Mouse (Mus musculus): ENCODE results near the gene Klf13. TPM values are rescaled to one million over a fixed set of nuclear protein-coding genes. Genes with fewer than 3 reads are reported as not detected.

Gene Klf13
- polyA plus RNA-seq, 1 experiment from 2014 or later = 33.4 TPM

- no peak overlapping the region for H3K4me3 ChIP-seq
- no peak for DNase-seq (ENCODE audit: low spot score)
- peaks cover 46% of the 10 kb centered on the region for H3K4me1 ChIP-seq (replicated peaks)
- peak overlapping the region; percentile 35; the same call in 1 of the 2 replicates for H3K27ac ChIP-seq
- no peaks in the 10 kb centered on the region for H3K27me3 ChIP-seq (ENCODE audit: insufficient read depth, poor library complexity, severe bottlenecking)
- H3K9me3 ChIP-seq = no peaks in the 10 kb centered on the region
- WGBS = 86% methylated on average over 5 of the region's 5 CpGs
- H3K36me3 ChIP-seq = no peaks in the 10 kb centered on the region
Observed at GRCm38 (mm10) chr7:63905642-63906041, 33.1 kb downstream of the Klf13 start.

- Histone ChIP-seq H3K27me3 (ENCODE audit: insufficient read depth, poor library complexity, severe bottlenecking) (no peaks in the 10 kb centered on the region), H3K9me3 (no peaks in the 10 kb centered on the region), H3K36me3 (no peaks in the 10 kb centered on the region), H3K4me1 (replicated peaks) (peaks cover 42% of the 10 kb centered on the region), H3K27ac (peak overlapping the region; percentile 35; the same call in 1 of the 2 replicates), H3K4me3 (no peak overlapping the region)
- no peak for DNase-seq (ENCODE audit: low spot score)
- 92% methylated on average over 2 of the region's 2 CpGs for WGBS
Observed at GRCm38 (mm10) chr7:63905190-63905589, 33.5 kb downstream of the Klf13 start.

- no peak overlapping the region for H3K27ac ChIP-seq
- no peak for DNase-seq (ENCODE audit: low spot score)
- 76% methylated on average over 9 of the region's 9 CpGs for WGBS
- H3K4me3 ChIP-seq = no peak overlapping the region
- H3K36me3 ChIP-seq = no peaks in the 10 kb centered on the region
- peaks cover 33% of the 10 kb centered on the region for H3K4me1 ChIP-seq (replicated peaks)
- no peaks in the 10 kb centered on the region for H3K27me3 ChIP-seq (ENCODE audit: insufficient read depth, poor library complexity, severe bottlenecking)
- no peaks in the 10 kb centered on the region for H3K9me3 ChIP-seq
Observed at GRCm38 (mm10) chr7:63903635-63904380, 34.9 kb downstream of the Klf13 start.

GRCm38 (mm10) chr7:63902604-63903210 lies 36.0 kb downstream of the Klf13 start:
- WGBS = 62% methylated on average over 3 of the region's 3 CpGs
- Histone ChIP-seq H3K4me1 (replicated peaks) (peaks cover 29% of the 10 kb centered on the region), H3K27ac (no peak overlapping the region), H3K9me3 (no peaks in the 10 kb centered on the region), H3K27me3 (ENCODE audit: insufficient read depth, poor library complexity, severe bottlenecking) (no peaks in the 10 kb centered on the region), H3K36me3 (no peaks in the 10 kb centered on the region), H3K4me3 (no peak overlapping the region)
- no peak for DNase-seq (ENCODE audit: low spot score)

- Histone ChIP-seq H3K4me3 (no peak overlapping the region), H3K9me3 (no peaks in the 10 kb centered on the region), H3K27me3 (ENCODE audit: insufficient read depth, poor library complexity, severe bottlenecking) (no peaks in the 10 kb centered on the region), H3K4me1 (replicated peaks) (peaks cover 35% of the 10 kb centered on the region), H3K36me3 (no peaks in the 10 kb centered on the region), H3K27ac (no peak overlapping the region)
- WGBS = 73% methylated on average over 3 of the region's 3 CpGs
- DNase-seq (ENCODE audit: low spot score) = no peak
Observed at GRCm38 (mm10) chr7:63901942-63902341, 36.8 kb downstream of the Klf13 start.

- Histone ChIP-seq H3K27ac (no peak overlapping the region), H3K27me3 (ENCODE audit: insufficient read depth, poor library complexity, severe bottlenecking) (no peaks in the 10 kb centered on the region), H3K9me3 (no peaks in the 10 kb centered on the region), H3K36me3 (no peaks in the 10 kb centered on the region), H3K4me3 (no peak overlapping the region), H3K4me1 (replicated peaks) (peaks cover 40% of the 10 kb centered on the region)
- DNase-seq (ENCODE audit: low spot score) = no peak
- 68% methylated on average over 11 of the region's 11 CpGs for WGBS
Observed at GRCm38 (mm10) chr7:63901346-63901745, 37.4 kb downstream of the Klf13 start.

- 92% methylated on average over 2 of the region's 2 CpGs for WGBS
- no peaks in the 10 kb centered on the region for H3K36me3 ChIP-seq
- no peak for DNase-seq (ENCODE audit: low spot score)
- no peaks in the 10 kb centered on the region for H3K9me3 ChIP-seq
- H3K4me1 ChIP-seq (replicated peaks) = peaks cover 44% of the 10 kb centered on the region
- no peak overlapping the region for H3K4me3 ChIP-seq
- no peak overlapping the region for H3K27ac ChIP-seq
- H3K27me3 ChIP-seq (ENCODE audit: insufficient read depth, poor library complexity, severe bottlenecking) = no peaks in the 10 kb centered on the region
Observed at GRCm38 (mm10) chr7:63900411-63900810, 38.3 kb downstream of the Klf13 start.

- WGBS = 90% methylated on average over 8 of the region's 8 CpGs
- Histone ChIP-seq H3K9me3 (no peaks in the 10 kb centered on the region), H3K27me3 (ENCODE audit: insufficient read depth, poor library complexity, severe bottlenecking) (no peaks in the 10 kb centered on the region), H3K4me3 (no peak overlapping the region), H3K4me1 (replicated peaks) (peaks cover 44% of the 10 kb centered on the region), H3K36me3 (no peaks in the 10 kb centered on the region), H3K27ac (no peak overlapping the region)
- DNase-seq (ENCODE audit: low spot score) = no peak
Observed at GRCm38 (mm10) chr7:63899925-63900324, 38.8 kb downstream of the Klf13 start.

- H3K4me1 ChIP-seq (replicated peaks) = peaks cover 39% of the 10 kb centered on the region
- WGBS = 92% methylated on average over 6 of the region's 6 CpGs
Observed at GRCm38 (mm10) chr7:63898201-63898600, 40.5 kb downstream of the Klf13 start.

GRCm38 (mm10) chr7:63897655-63898054 lies 41.1 kb downstream of the Klf13 start:
- no peak for DNase-seq (ENCODE audit: low spot score)
- H3K36me3 ChIP-seq = no peaks in the 10 kb centered on the region
- WGBS = 55% methylated on average over 3 of the region's 3 CpGs
- peak overlapping the region; percentile 48; the same call in 1 of the 2 replicates for H3K4me3 ChIP-seq
- no peaks in the 10 kb centered on the region for H3K9me3 ChIP-seq
- H3K27ac ChIP-seq = peak overlapping the region; percentile 82; the same call in 1 of the 2 replicates
- H3K27me3 ChIP-seq (ENCODE audit: insufficient read depth, poor library complexity, severe bottlenecking) = no peaks in the 10 kb centered on the region
- H3K4me1 ChIP-seq (replicated peaks) = peaks cover 33% of the 10 kb centered on the region

More at GRCm38 (mm10) chr7:63898201-63898600, 40.5 kb downstream of the Klf13 start:
- Histone ChIP-seq H3K27ac (no peak overlapping the region), H3K4me3 (no peak overlapping the region), H3K9me3 (no peaks in the 10 kb centered on the region), H3K27me3 (ENCODE audit: insufficient read depth, poor library complexity, severe bottlenecking) (no peaks in the 10 kb centered on the region), H3K36me3 (no peaks in the 10 kb centered on the region)
- no peak for DNase-seq (ENCODE audit: low spot score)

GRCm38 (mm10) chr7:63896968-63897468 lies 41.7 kb downstream of the Klf13 start:
- peak overlapping the region; percentile 82 for H3K27ac ChIP-seq

GRCm38 (mm10) chr7:63896276-63896967 lies 42.3 kb downstream of the Klf13 start:
- DNase-seq (ENCODE audit: low spot score) = no peak
- H3K36me3 ChIP-seq = peaks cover 4% of the 10 kb centered on the region
- no peaks in the 10 kb centered on the region for H3K27me3 ChIP-seq (ENCODE audit: insufficient read depth, poor library complexity, severe bottlenecking)
- peak overlapping the region; percentile 48 for H3K4me3 ChIP-seq
- H3K4me1 ChIP-seq (replicated peaks) = peaks cover 30% of the 10 kb centered on the region
- WGBS = 20% methylated on average over 17 of the region's 17 CpGs
- H3K27ac ChIP-seq = peak overlapping the region; percentile 82
- H3K9me3 ChIP-seq = no peaks in the 10 kb centered on the region

More at GRCm38 (mm10) chr7:63896968-63897468, 41.7 kb downstream of the Klf13 start:
- H3K27me3 ChIP-seq (ENCODE audit: insufficient read depth, poor library complexity, severe bottlenecking) = no peaks in the 10 kb centered on the region
- no peaks in the 10 kb centered on the region for H3K9me3 ChIP-seq
- 3% methylated on average over 22 of the region's 22 CpGs for WGBS
- H3K4me3 ChIP-seq = peak overlapping the region; percentile 48
- peak; percentile 81 for DNase-seq (ENCODE audit: low spot score)
- H3K36me3 ChIP-seq = no peaks in the 10 kb centered on the region
- peaks cover 33% of the 10 kb centered on the region for H3K4me1 ChIP-seq (replicated peaks)

All from hindbrain, embryonic 10.5 days (tissue).